Mouse (Mus musculus) heart, adult 8-10 months (tissue): ENCODE measurements around the gene 5730409E04Rik. TPM values are rescaled to one million over a fixed set of nuclear protein-coding genes. Genes with fewer than 3 reads are reported as not detected.

ENCODE experiments used
- DNase-seq: peaks from one replicate; pipeline ENCODE4 v3.0.0; 2022; ENCODE audit warnings: low spot score
- microRNA-seq: library from miRNA; unstranded; fragments of <30 nt; microRNA quantifications from one replicate; pipeline ENCODE4 v1.2.0, GENCODE M21; 2022
- total RNA-seq, 4 experiments: library from RNA; stranded (reverse); gene quantifications; 2 replicates each; pipeline ENCODE4 v1.2.4; 2022

The 5730409E04Rik gene
- total RNA-seq, 4 experiments from 2014 or later = 14.3 to 16.3 (median 15.3) TPM

DNA sequence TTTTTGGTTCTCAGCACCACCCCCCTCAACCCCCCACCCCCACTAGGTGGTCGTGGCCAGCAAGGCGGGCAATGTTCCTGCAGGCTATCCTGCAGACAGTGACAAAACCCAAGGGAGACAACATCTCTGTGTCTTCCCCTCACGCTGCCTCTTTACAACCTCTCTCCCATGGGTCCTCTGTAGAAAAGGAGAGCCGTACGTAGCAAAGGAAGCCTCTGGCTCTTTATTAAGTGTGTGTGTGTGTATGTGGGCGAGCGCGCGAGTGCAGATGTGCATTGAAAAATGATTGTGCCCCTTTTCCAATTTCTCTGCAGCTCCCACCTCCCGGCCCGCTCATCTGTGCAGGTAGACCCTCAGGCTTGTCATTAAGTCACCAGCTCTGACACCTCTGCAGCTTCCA lies 26.7 kb downstream of the 5730409E04Rik start:
- DNase-seq = no peak

- no peak for DNase-seq
Measured at GRCm38 (mm10) chr4:126637446-126637845, 27.8 kb downstream of the 5730409E04Rik start.

DNA sequence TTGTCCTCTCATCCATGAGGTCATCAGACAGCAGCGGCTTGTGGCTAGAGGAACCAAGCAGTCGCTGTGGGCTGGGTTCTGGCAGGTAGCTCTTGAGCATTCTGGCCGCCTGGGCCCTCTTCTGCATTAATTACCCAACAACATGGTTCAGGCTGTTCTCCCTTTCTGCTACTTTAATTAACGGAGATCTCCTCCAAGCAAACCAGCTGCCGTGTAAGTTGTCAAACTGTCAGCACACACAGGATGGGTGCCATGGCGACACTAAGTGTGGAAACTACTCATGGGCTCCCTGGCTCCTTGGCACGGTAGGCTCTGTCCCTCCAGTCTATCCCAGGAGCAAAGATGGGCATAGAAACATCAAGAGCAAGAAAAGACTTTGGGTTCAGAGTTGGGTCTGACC lies 29.7 kb downstream of the 5730409E04Rik start:
- no peak for DNase-seq

- no peak for DNase-seq
Measured at GRCm38 (mm10) chr4:126641901-126642300, 32.3 kb downstream of the 5730409E04Rik start.

DNA sequence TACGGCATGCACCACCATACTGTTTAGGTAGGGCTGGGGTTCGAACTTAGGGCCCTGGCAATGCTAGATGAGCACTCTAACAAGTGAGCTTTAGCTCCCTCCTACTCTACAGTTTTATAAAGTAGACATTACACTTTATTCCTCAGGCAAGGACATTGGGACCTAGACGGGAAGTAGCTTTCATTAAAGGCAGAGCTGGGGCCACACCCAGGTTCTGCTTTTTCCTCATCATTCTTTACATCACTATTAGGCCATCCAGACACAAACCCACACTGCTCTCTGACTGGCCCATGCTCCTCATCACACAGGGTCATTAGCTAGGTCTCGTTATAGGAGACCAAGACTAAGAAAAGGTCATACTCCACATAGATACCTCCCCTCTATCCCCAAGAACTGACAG lies 34.2 kb downstream of the 5730409E04Rik start:
- no peak for DNase-seq

- DNase-seq = no peak
Measured at GRCm38 (mm10) chr4:126644333-126644963, 34.8 kb downstream of the 5730409E04Rik start.

- DNase-seq = no peak
Measured at GRCm38 (mm10) chr4:126647996-126648910, 38.6 kb downstream of the 5730409E04Rik start.

DNA sequence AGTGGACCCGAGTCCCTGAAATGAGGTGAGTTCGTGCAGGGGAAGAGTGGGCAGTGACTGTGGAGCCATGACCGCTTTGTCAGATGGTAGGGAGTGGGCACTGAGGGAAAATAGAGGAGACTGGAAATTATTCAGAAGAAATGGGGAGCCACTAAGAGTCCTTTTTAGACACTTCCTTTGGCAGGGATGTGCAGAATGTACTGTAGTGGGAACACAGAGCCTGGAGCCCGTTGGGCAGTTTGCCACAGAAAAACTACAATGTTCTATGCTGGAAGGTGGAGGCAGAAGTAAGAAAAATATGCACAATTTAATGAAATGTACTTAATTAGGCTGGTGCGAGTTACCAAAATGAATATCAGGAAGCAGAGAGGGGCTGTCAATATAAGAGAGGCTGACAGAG lies 43.5 kb downstream of the 5730409E04Rik start:
- no peak for DNase-seq

DNA sequence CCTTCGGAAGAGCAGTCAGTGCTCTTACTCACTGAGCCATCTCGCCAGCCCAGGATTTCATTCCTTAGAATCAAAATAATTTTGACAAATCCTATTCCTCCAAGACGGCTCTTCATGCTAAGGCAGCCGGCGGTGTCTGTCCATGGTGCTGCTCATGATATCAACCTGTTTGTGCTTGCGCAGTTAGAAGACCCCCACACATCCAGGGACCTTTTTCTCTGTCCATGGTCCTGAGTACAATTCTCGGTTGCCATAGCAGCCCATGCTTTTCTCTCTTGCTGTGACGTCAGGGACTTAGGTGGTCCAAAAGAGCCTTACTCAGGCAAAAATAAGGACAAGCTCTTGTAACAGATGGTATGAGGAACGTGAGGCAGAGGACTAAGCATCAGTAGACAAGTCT lies 45.7 kb downstream of the 5730409E04Rik start:
- DNase-seq = no peak

- no peak for DNase-seq
Measured at GRCm38 (mm10) chr4:126661249-126661648, 51.6 kb downstream of the 5730409E04Rik start.

Small RNA genes lying within 50 kb of the gene (microRNA-seq; reads per million reads assigned to microRNA genes)
- not detected for gene Mir7119

Other genes starting within 250 kb of the 5730409E04Rik start
- gene Ago3, start 180.3 kb upstream of the 5730409E04Rik start, total RNA-seq = 10 to 100 TPM; 11.1 to 13.5 (median 12.8) TPM
- gene Ago1, start 141.2 kb upstream of the 5730409E04Rik start, total RNA-seq = 10 to 100 TPM; 10.7 to 11.6 (median 11.3) TPM
- 10 to 100 TPM; 10.4 to 14.5 (median 12.1) TPM for gene Ago4, start 76.3 kb upstream of the 5730409E04Rik start, total RNA-seq
- gene Clspn, start 52.9 kb upstream of the 5730409E04Rik start, total RNA-seq = under 1 TPM; 0.16 to 0.69 (median 0.50) TPM
- gene Psmb2, start 67.8 kb downstream of the 5730409E04Rik start, total RNA-seq = 100 to 1,000 TPM; 116 to 140 (median 123) TPM
- under 1 TPM in 1 of 4 experiments, not detected in 3; 0.11 TPM for gene Tfap2e, start 126.4 kb downstream of the 5730409E04Rik start, total RNA-seq
- gene Ncdn, start 143.6 kb downstream of the 5730409E04Rik start, total RNA-seq = 10 to 100 TPM; 17.2 to 20.1 (median 17.8) TPM
- gene AU040320, start 143.7 kb downstream of the 5730409E04Rik start, total RNA-seq = 10 to 100 TPM; 27.8 to 33.6 (median 31.3) TPM